Mouse (Mus musculus) lung, postnatal 0 days (tissue): Measurements from ENCODE around the gene Pias1. TPM values are rescaled to one million over a fixed set of nuclear protein-coding genes. Genes with fewer than 3 reads are reported as not detected.

Experiments
- ATAC-seq: fragments of 200-750 bp; cut with Nextera tagmentation; 2 replicates; pipeline ENCODE4 v1.8.0; 2017; ENCODE audit warnings: moderate library complexity
- DNase-seq: peaks from one replicate; pipeline ENCODE4 v3.0.0-alpha.2; 2016; ENCODE audit warnings: low spot score
- H3K27ac ChIP-seq: fragments of 300-500 bp; sonication (generic); 2 replicates; pipeline ENCODE4 v1.5.1; 2014; ENCODE audit warnings: antibody characterized with exemption, mild to moderate bottlenecking, low read length, mixed read lengths
- H3K27me3 ChIP-seq: fragments of 300-500 bp; sonication (generic); replicated peaks from 2 replicates; pipeline ENCODE4 v1.6.1; 2014; ENCODE audit warnings: low read length, mixed read lengths; ENCODE audit not compliant: insufficient read depth
- H3K36me3 ChIP-seq: fragments of 300-500 bp; sonication (generic); 2 replicates; pipeline ENCODE4 v1.6.1; 2014; ENCODE audit warnings: low read length, mixed read lengths; ENCODE audit not compliant: insufficient read depth
- H3K4me1 ChIP-seq: fragments of 300-500 bp; sonication (generic); 2 replicates; pipeline ENCODE4 v1.6.1; 2014; ENCODE audit warnings: antibody characterized with exemption, low read depth, low read length, mixed read lengths; ENCODE audit not compliant: insufficient read depth
- H3K4me2 ChIP-seq: fragments of 300-500 bp; sonication (generic); replicated peaks from 2 replicates; pipeline ENCODE4 v1.6.1; 2014; ENCODE audit warnings: low read depth, mild to moderate bottlenecking, low read length, moderate library complexity, mixed read lengths
- H3K4me3 ChIP-seq: fragments of 300-500 bp; sonication (generic); 2 replicates; pipeline ENCODE4 v1.5.1; 2014; ENCODE audit warnings: low read depth, low read length
- H3K9ac ChIP-seq: fragments of 300-500 bp; sonication (generic); replicated peaks from 2 replicates; pipeline ENCODE4 v1.6.1; 2014; ENCODE audit warnings: low read depth, mild to moderate bottlenecking
- H3K9me3 ChIP-seq: fragments of 300-500 bp; sonication (generic); 2 replicates; pipeline ENCODE4 v1.6.1; 2016; ENCODE audit warnings: low read length, mixed read lengths
- CTCF ChIP-seq: IDR thresholded peaks from 2 replicates; pipeline ENCODE4 v1.5.1; 2016; ENCODE audit warnings: antibody characterized with exemption, mild to moderate bottlenecking
- EP300 ChIP-seq: IDR thresholded peaks from 2 replicates; pipeline ENCODE4 v1.6.1; 2016; ENCODE audit warnings: antibody characterized with exemption, mild to moderate bottlenecking, control low read depth
- WGBS: fragments of 180-500 bp; shearing (Covaris S2); extraction: QIAGEN DNeasy Blood & Tissue Kit; methylation state at CpG from one replicate; pipeline ENCODE4 v1.1.7; 2014; 5-methylcytosine and 5-hydroxymethylcytosine counted together
- polyA plus RNA-seq: library from polyadenylated mRNA; unstranded; fragments of >200 nt; fragmentation: Nextera tagmentation; extraction: Ambion mirVana; gene quantifications from 2 replicates; pipeline ENCODE4 v1.2.1, GENCODE M21; 2015

The Pias1 gene
- polyA plus RNA-seq, 1 experiment from 2014 or later: 59.6 TPM

GRCm38 (mm10) chr9:62934700-62935400 is 52.9 kb downstream of the Pias1 start:
- DNase-seq (no peak), ATAC-seq (no peak)
- no peak overlapping the region for H3K27ac ChIP-seq
- WGBS: 31% methylated on average over 2 of the region's 2 CpGs
- H3K4me3 ChIP-seq: no peak overlapping the region
- no peaks in the 10 kb centered on the region for H3K9me3 ChIP-seq
- TF ChIP-seq CTCF (no peak), EP300 (no peak)
- H3K9ac ChIP-seq: no peak overlapping the region
- H3K4me1 ChIP-seq: peaks cover 12% of the 10 kb centered on the region
- no peak overlapping the region for H3K4me2 ChIP-seq
- no peaks in the 10 kb centered on the region for H3K36me3 ChIP-seq
- H3K27me3 ChIP-seq: no peaks in the 10 kb centered on the region

GRCm38 (mm10) chr9:62932575-62933339 is 55.0 kb downstream of the Pias1 start:
- Histone ChIP-seq H3K4me1 (peaks cover 12% of the 10 kb centered on the region), H3K9me3 (no peaks in the 10 kb centered on the region), H3K36me3 (no peaks in the 10 kb centered on the region), H3K4me3 (no peak overlapping the region), H3K4me2 (no peak overlapping the region), H3K9ac (no peak overlapping the region), H3K27me3 (no peaks in the 10 kb centered on the region), H3K27ac (peak overlapping the region; percentile 11; the same call in 1 of the 2 replicates)
- no peak for ATAC-seq
- no peak for TF ChIP-seq EP300
- TF ChIP-seq CTCF: no peak
- 37% methylated on average over 4 of the region's 4 CpGs for WGBS
- no peak for DNase-seq

- WGBS: 70% methylated on average over 2 of the region's 2 CpGs
- Histone ChIP-seq H3K36me3 (no peaks in the 10 kb centered on the region), H3K4me1 (peaks cover 3% of the 10 kb centered on the region; the same call in 1 of the 2 replicates), H3K9me3 (no peaks in the 10 kb centered on the region), H3K27ac (no peak overlapping the region), H3K9ac (no peak overlapping the region), H3K27me3 (no peaks in the 10 kb centered on the region), H3K4me3 (no peak overlapping the region), H3K4me2 (no peak overlapping the region)
- no peak for DNase-seq
- ATAC-seq: no peak
- no peak for TF ChIP-seq EP300
- no peak for TF ChIP-seq CTCF
Measured at GRCm38 (mm10) chr9:62924886-62925610, 62.7 kb downstream of the Pias1 start.

- 34% methylated on average over 2 of the region's 2 CpGs for WGBS
- Histone ChIP-seq H3K9me3 (no peaks in the 10 kb centered on the region; the same call in 1 of the 2 replicates), H3K36me3 (peaks cover 4% of the 10 kb centered on the region), H3K27ac (no peak overlapping the region), H3K4me1 (no peaks in the 10 kb centered on the region), H3K27me3 (no peaks in the 10 kb centered on the region), H3K4me3 (no peak overlapping the region), H3K9ac (no peak overlapping the region), H3K4me2 (no peak overlapping the region)
- DNase-seq (no peak), ATAC-seq (no peak)
- TF ChIP-seq CTCF: no peak
- TF ChIP-seq EP300: no peak
Measured at GRCm38 (mm10) chr9:62920877-62921276, 66.8 kb downstream of the Pias1 start.

GRCm38 (mm10) chr9:62917059-62917458 is 70.7 kb downstream of the Pias1 start:
- Histone ChIP-seq H3K4me1 (no peaks in the 10 kb centered on the region), H3K9me3 (no peaks in the 10 kb centered on the region; the same call in 1 of the 2 replicates), H3K27ac (no peak overlapping the region), H3K36me3 (peaks cover 5% of the 10 kb centered on the region), H3K9ac (no peak overlapping the region), H3K27me3 (no peaks in the 10 kb centered on the region), H3K4me3 (no peak overlapping the region), H3K4me2 (no peak overlapping the region)
- no peak for DNase-seq
- no peak for ATAC-seq
- TF ChIP-seq CTCF: no peak
- no peak for TF ChIP-seq EP300
- 100% methylated on average over 1 of the region's 1 CpGs for WGBS

- WGBS: 76% methylated on average over 5 of the region's 5 CpGs
Measured at GRCm38 (mm10) chr9:62913390-62914069, 74.2 kb downstream of the Pias1 start.

More at GRCm38 (mm10) chr9:62913390-62914069, 74.2 kb downstream of the Pias1 start:
- DNase-seq (peak; percentile 7), ATAC-seq (no peak)
- no peaks in the 10 kb centered on the region for H3K4me1 ChIP-seq
- no peaks in the 10 kb centered on the region; the same call in 1 of the 2 replicates for H3K9me3 ChIP-seq
- H3K27me3 ChIP-seq: no peaks in the 10 kb centered on the region
- TF ChIP-seq CTCF (no peak), EP300 (no peak)
- H3K4me2 ChIP-seq: no peak overlapping the region
- no peak overlapping the region for H3K4me3 ChIP-seq
- no peak overlapping the region for H3K9ac ChIP-seq
- no peak overlapping the region for H3K27ac ChIP-seq
- H3K36me3 ChIP-seq: peaks cover 22% of the 10 kb centered on the region
